ENCODE assay signal across 9 mouse cellular contexts in the genomic region with DNA sequence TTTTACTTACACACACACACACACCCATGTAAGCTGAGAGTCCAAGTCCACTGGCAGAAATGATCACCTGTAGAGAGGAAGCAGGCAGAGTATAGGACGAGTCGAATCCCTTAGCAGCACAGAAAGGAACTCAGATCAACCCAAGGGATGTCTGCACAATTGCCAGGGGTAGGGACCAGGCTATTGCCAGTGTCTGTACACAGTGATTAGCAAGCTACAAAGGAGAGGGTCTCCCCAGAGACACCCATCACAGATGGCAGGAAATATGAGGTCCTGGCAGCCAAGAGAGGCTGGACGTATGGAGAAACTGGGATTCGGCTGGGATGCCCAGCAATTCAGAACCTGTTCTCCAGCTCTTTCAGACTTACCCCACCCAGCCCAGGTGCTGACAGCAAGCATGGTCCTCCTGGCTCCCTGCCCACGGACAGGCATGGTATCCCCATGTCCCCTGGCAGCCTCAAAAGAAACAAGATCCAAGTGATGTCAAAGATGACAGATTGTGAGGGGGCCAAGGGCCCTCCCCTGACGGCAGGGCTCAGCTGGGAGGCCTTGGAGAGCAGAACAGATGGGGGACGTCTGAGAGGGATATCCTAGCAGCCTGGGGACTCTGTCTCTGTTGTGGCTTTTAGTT. TPM values are rescaled to one million over a fixed set of nuclear protein-coding genes. Genes with fewer than 3 reads are reported as not detected.
DNase-seq lines count a peak whose midpoint lies in the region; ATAC-seq and TF ChIP-seq lines count a peak whose summit lies in the region.
"Had no signal": no experiment of that assay in that cellular context is flagged by ENCODE, and none has a peak within 500 bp of the region (broad histone marks: within the 10 kb centered on the region; RNA-seq: fewer than 3 reads in every experiment).

No protein-coding gene starts in this region.

- no peak overlapping the region for H3K4me2 ChIP-seq in forebrain, embryonic 11.5 days (ENCODE audit: low read depth, low read length, severe bottlenecking)
- no peak overlapping the region for H3K4me2 ChIP-seq in hindbrain, embryonic 14.5 days (replicated peaks)
- H3K4me2 ChIP-seq in liver, embryonic 12.5 days = no peak overlapping the region
- H3K4me2 ChIP-seq: lung, embryonic 15.5 days had no signal

- DNase-seq in forebrain, embryonic 11.5 days (ENCODE audit: low spot score) = no peak
- no peak for DNase-seq in forebrain, embryonic 10.5 days (ENCODE audit: extremely low spot score, low spot score)
- DNase-seq in MN1 (ENCODE audit: low spot score) = peak; percentile 66
- DNase-seq in cerebellum, postnatal 25 days = peak; percentile 84 to 92
- peak; percentile 64 for DNase-seq in hindbrain, embryonic 14.5 days (ENCODE audit: low spot score)
- no peak for DNase-seq in lung, adult 2 months
- no peak for DNase-seq in heart, postnatal 25 days (ENCODE audit: low spot score)

- H3K36me3 ChIP-seq in forebrain, embryonic 11.5 days (ENCODE audit: control insufficient read depth, insufficient read depth, low read length) = no peaks in the 10 kb centered on the region
- no peaks in the 10 kb centered on the region for H3K36me3 ChIP-seq in forebrain, embryonic 10.5 days (replicated peaks)
- H3K36me3 ChIP-seq in hindbrain, embryonic 14.5 days (replicated peaks; ENCODE audit: control insufficient read depth, insufficient read depth) = no peaks in the 10 kb centered on the region
- H3K36me3 ChIP-seq in liver, embryonic 12.5 days = no peaks in the 10 kb centered on the region
- H3K36me3 ChIP-seq: lung, embryonic 15.5 days had no signal

- TF ChIP-seq CTCF in lung, adult 2 months (IDR thresholded peaks at IDR 0.05; ENCODE audit: insufficient read depth, low read length) = no peak

- no peaks in the 10 kb centered on the region for H3K4me1 ChIP-seq in forebrain, embryonic 11.5 days (replicated peaks; ENCODE audit: control insufficient read depth, insufficient read depth, low read length)
- H3K4me1 ChIP-seq in forebrain, embryonic 10.5 days = peaks cover 31% of the 10 kb centered on the region
- H3K4me1 ChIP-seq in hindbrain, embryonic 14.5 days (replicated peaks; ENCODE audit: control insufficient read depth, insufficient read depth, low read length) = peaks cover 25% of the 10 kb centered on the region
- H3K4me1 ChIP-seq in liver, embryonic 12.5 days = no peaks in the 10 kb centered on the region
- no peaks in the 10 kb centered on the region for H3K4me1 ChIP-seq in lung, adult 2 months (ENCODE audit: control insufficient read depth, insufficient read depth, low read length)
- H3K4me1 ChIP-seq: lung, embryonic 15.5 days had no signal

- no peak overlapping the region for H3K4me3 ChIP-seq in forebrain, embryonic 11.5 days (ENCODE audit: low read depth, low read length)
- no peak overlapping the region for H3K4me3 ChIP-seq in forebrain, embryonic 10.5 days
- H3K4me3 ChIP-seq in hindbrain, embryonic 14.5 days (replicated peaks; ENCODE audit: low read length) = no peak overlapping the region
- no peak overlapping the region for H3K4me3 ChIP-seq in liver, embryonic 12.5 days
- H3K4me3 ChIP-seq in lung, adult 2 months (replicated peaks; ENCODE audit: extremely low read depth, low read depth, low read length) = no peak overlapping the region
- H3K4me3 ChIP-seq: lung, embryonic 15.5 days had no signal

- H3K27ac ChIP-seq in forebrain, embryonic 11.5 days (ENCODE audit: low read depth, low read length) = no peak overlapping the region
- no peak overlapping the region for H3K27ac ChIP-seq in forebrain, embryonic 10.5 days
- peak overlapping the region; percentile 4; the same call in 1 of the 2 replicates for H3K27ac ChIP-seq in hindbrain, embryonic 14.5 days
- no peak overlapping the region for H3K27ac ChIP-seq in liver, embryonic 12.5 days
- H3K27ac ChIP-seq: lung, embryonic 15.5 days had no signal

- TF ChIP-seq POLR2A in lung, adult 2 months (IDR thresholded peaks at IDR 0.05; ENCODE audit: borderline replicate concordance, extremely low read depth, low read depth, low read length) = no peak

- H3K9ac ChIP-seq in forebrain, embryonic 11.5 days (ENCODE audit: low read length) = no peak overlapping the region
- H3K9ac ChIP-seq in hindbrain, embryonic 14.5 days = no peak overlapping the region; the same call in 1 of the 2 replicates
- H3K9ac ChIP-seq in liver, embryonic 12.5 days = no peak overlapping the region
- H3K9ac ChIP-seq: lung, embryonic 15.5 days had no signal

- no peaks in the 10 kb centered on the region for H3K9me3 ChIP-seq in forebrain, embryonic 11.5 days (ENCODE audit: control insufficient read depth, low read length)
- no peaks in the 10 kb centered on the region for H3K9me3 ChIP-seq in forebrain, embryonic 10.5 days
- H3K9me3 ChIP-seq in hindbrain, embryonic 14.5 days (ENCODE audit: control insufficient read depth, low read length) = no peaks in the 10 kb centered on the region
- no peaks in the 10 kb centered on the region for H3K9me3 ChIP-seq in liver, embryonic 12.5 days (replicated peaks)
- H3K9me3 ChIP-seq: lung, embryonic 15.5 days had no signal

- H3K27me3 ChIP-seq in forebrain, embryonic 11.5 days (ENCODE audit: control insufficient read depth, insufficient read depth, low read length) = no peaks in the 10 kb centered on the region
- no peaks in the 10 kb centered on the region for H3K27me3 ChIP-seq in forebrain, embryonic 10.5 days (ENCODE audit: poor library complexity, severe bottlenecking)
- no peaks in the 10 kb centered on the region for H3K27me3 ChIP-seq in hindbrain, embryonic 14.5 days (ENCODE audit: control insufficient read depth, insufficient read depth, low read length)
- no peaks in the 10 kb centered on the region for H3K27me3 ChIP-seq in liver, embryonic 12.5 days (replicated peaks)
- H3K27me3 ChIP-seq: lung, embryonic 15.5 days had no signal

- WGBS in forebrain, embryonic 11.5 days = 66% methylated on average over 7 of the region's 7 CpGs
- WGBS in forebrain, embryonic 10.5 days = 81% methylated on average over 7 of the region's 7 CpGs
- WGBS in hindbrain, embryonic 14.5 days = 18% methylated on average over 7 of the region's 7 CpGs
- WGBS in liver, embryonic 12.5 days (ENCODE audit: insufficient replicate concordance) = 48% methylated on average over 7 of the region's 7 CpGs
- 53% methylated on average over 7 of the region's 7 CpGs for WGBS in lung, adult 2 months

- ATAC-seq in forebrain, embryonic 11.5 days (replicated peaks; ENCODE audit: low FRiP score) = peak; percentile 44
- ATAC-seq in hindbrain, embryonic 14.5 days (ENCODE audit: low FRiP score) = peak; percentile 79
- no peak for ATAC-seq in liver, embryonic 12.5 days

- intact Hi-C loops in heart, postnatal 25 days (cut with DNase I) = no loop called here

RNA-seq across cellular contexts. Expression of a gene that starts 12.1 kb away (rescaled TPM):
- polyA plus RNA-seq in forebrain, embryonic 11.5 days (2014; fragmentation: Nextera tagmentation; extraction: Ambion mirVana) = 4.5 and 6.3 TPM in 2 replicates
- 0.53 and 0.62 TPM in 2 replicates for polyA plus RNA-seq in forebrain, embryonic 10.5 days (2016; fragmentation: Nextera tagmentation; extraction: Ambion mirVana)
- 13.4 and 15.3 TPM in 2 replicates for polyA plus RNA-seq in hindbrain, embryonic 14.5 days (2014; fragmentation: Nextera tagmentation; extraction: Ambion mirVana)
- polyA plus RNA-seq in liver, embryonic 12.5 days (2016; fragmentation: Nextera tagmentation; extraction: Ambion mirVana) = 0.35 and 0.36 TPM in 2 replicates
- polyA plus RNA-seq in lung, adult 2 months (2012; rRNA removed) = 2.9 and 3.8 TPM in 2 replicates
- 1 to 10 TPM; 2.8 to 4.1 TPM for total RNA-seq in heart, postnatal 25 days (2021)

Comparison
In these comparisons a context has a peak if more than half of its experiments do, and no peak if none do; other contexts are left out.
1. DNase-seq: peak in MN1 (single experiment), cerebellum, postnatal 25 days (2 of 2) and hindbrain, embryonic 14.5 days (single experiment); none in forebrain, embryonic 11.5 days (single experiment), forebrain, embryonic 10.5 days (single experiment), lung, adult 2 months (single experiment) and heart, postnatal 25 days (single experiment).